Comparison of ENCODE assay signal across 12 mouse cellular contexts in the genomic region with DNA sequence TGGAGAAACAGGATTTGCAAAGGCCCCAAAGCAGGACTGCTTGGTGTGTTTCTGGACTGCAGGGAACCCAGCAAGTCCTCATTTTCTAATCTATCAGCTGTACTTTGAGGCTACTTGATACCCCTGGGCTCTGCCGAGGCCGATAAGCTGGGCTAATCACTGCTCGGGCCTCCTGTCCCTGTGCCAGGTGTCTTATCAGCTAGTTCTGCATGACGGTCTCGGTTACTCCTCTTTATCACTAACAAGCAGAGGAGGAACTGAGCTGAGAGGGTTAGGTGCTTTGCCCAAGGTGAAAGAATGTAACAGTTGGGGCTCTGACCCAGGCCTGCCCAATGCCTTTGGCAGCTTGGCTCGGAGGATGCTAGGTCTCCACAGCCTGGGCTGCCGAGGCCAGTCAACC. TPM values are rescaled to one million over a fixed set of nuclear protein-coding genes. Genes with fewer than 3 reads are reported as not detected.
DNase-seq lines count a peak whose midpoint lies in the region; ATAC-seq and TF ChIP-seq lines count a peak whose summit lies in the region.
"Had no signal": no experiment of that assay in that cellular context is flagged by ENCODE, and none has a peak within 500 bp of the region (broad histone marks: within the 10 kb centered on the region; RNA-seq: fewer than 3 reads in every experiment).

No protein-coding gene starts in this region.

- no peaks in the 10 kb centered on the region for H3K9me3 ChIP-seq in midbrain, embryonic 11.5 days (ENCODE audit: control insufficient read depth, low read length)
- no peaks in the 10 kb centered on the region for H3K9me3 ChIP-seq in midbrain, embryonic 13.5 days
- H3K9me3 ChIP-seq in heart, embryonic 13.5 days: no peaks in the 10 kb centered on the region
- H3K9me3 ChIP-seq in liver, postnatal 0 days (ENCODE audit: low read length): no peaks in the 10 kb centered on the region
- H3K9me3 ChIP-seq: embryonic facial prominence, embryonic 12.5 days; neural tube, embryonic 13.5 days had no signal

- H3K27ac ChIP-seq in midbrain, embryonic 11.5 days (ENCODE audit: low read depth, low read length): no peak overlapping the region
- H3K27ac ChIP-seq in midbrain, embryonic 13.5 days: no peak overlapping the region
- peak overlapping the region; percentile 86 for H3K27ac ChIP-seq in heart, embryonic 13.5 days (replicated peaks)
- peak overlapping the region; percentile 93 for H3K27ac ChIP-seq in liver, postnatal 0 days (ENCODE audit: low read depth)
- no peak overlapping the region for H3K27ac ChIP-seq in layer of hippocampus, adult 2 months
- H3K27ac ChIP-seq: embryonic facial prominence, embryonic 12.5 days; neural tube, embryonic 13.5 days had no signal

- no peak for ATAC-seq in midbrain, embryonic 11.5 days (ENCODE audit: low FRiP score)
- no peak for ATAC-seq in midbrain, embryonic 13.5 days
- ATAC-seq in heart, embryonic 13.5 days (ENCODE audit: extremely low read depth, insufficient number of reproducible peaks, low FRiP score, low TSS enrichment): peak; percentile 76
- ATAC-seq in liver, postnatal 0 days: peak; percentile 96

- DNase-seq in midbrain, embryonic 11.5 days (ENCODE audit: low spot score, missing footprints): peak; percentile 21
- peak; percentile 88 for DNase-seq in liver, postnatal 0 days
- peak; percentile 84 for DNase-seq in testis, postnatal 14 days (ENCODE audit: low spot score)
- DNase-seq in layer of hippocampus, adult 2 months (ENCODE audit: low spot score in 2 of 2): no peak
- no peak for DNase-seq in left cerebral cortex, adult 9 months (ENCODE audit: low spot score in 2 of 2)
- no peak for DNase-seq in adrenal gland, postnatal 4 days (ENCODE audit: low spot score in 2 of 2)
- DNase-seq: thymus, postnatal 4 days had no signal

- no peaks in the 10 kb centered on the region for H3K27me3 ChIP-seq in midbrain, embryonic 11.5 days (ENCODE audit: control insufficient read depth, insufficient read depth, low read length)
- H3K27me3 ChIP-seq in midbrain, embryonic 13.5 days: no peaks in the 10 kb centered on the region
- no peaks in the 10 kb centered on the region for H3K27me3 ChIP-seq in heart, embryonic 13.5 days (replicated peaks)
- H3K27me3 ChIP-seq in liver, postnatal 0 days (ENCODE audit: insufficient read depth, low read length): no peaks in the 10 kb centered on the region
- H3K27me3 ChIP-seq: embryonic facial prominence, embryonic 12.5 days; neural tube, embryonic 13.5 days had no signal

- H3K4me1 ChIP-seq in midbrain, embryonic 11.5 days (ENCODE audit: control insufficient read depth, insufficient read depth, low read length): peaks cover 4% of the 10 kb centered on the region; the same call in 1 of the 2 replicates
- H3K4me1 ChIP-seq in midbrain, embryonic 13.5 days (replicated peaks): 0 out of 2 replicates have a peak, but pooled peaks cover 4% of the 10 kb centered on the region
- peaks cover 27% of the 10 kb centered on the region for H3K4me1 ChIP-seq in heart, embryonic 13.5 days
- H3K4me1 ChIP-seq in liver, postnatal 0 days (ENCODE audit: insufficient read depth): peaks cover 37% of the 10 kb centered on the region
- H3K4me1 ChIP-seq: neural tube, embryonic 13.5 days had no signal

- no peaks in the 10 kb centered on the region for H3K36me3 ChIP-seq in midbrain, embryonic 11.5 days (ENCODE audit: control insufficient read depth, insufficient read depth, low read length)
- H3K36me3 ChIP-seq in midbrain, embryonic 13.5 days: no peaks in the 10 kb centered on the region
- H3K36me3 ChIP-seq in heart, embryonic 13.5 days: peaks cover 19% of the 10 kb centered on the region
- H3K36me3 ChIP-seq in liver, postnatal 0 days (replicated peaks; ENCODE audit: insufficient read depth, low read length): peaks cover 31% of the 10 kb centered on the region
- H3K36me3 ChIP-seq: embryonic facial prominence, embryonic 12.5 days; neural tube, embryonic 13.5 days had no signal

- H3K9ac ChIP-seq in midbrain, embryonic 11.5 days (ENCODE audit: low read length): no peak overlapping the region
- H3K9ac ChIP-seq in midbrain, embryonic 13.5 days (replicated peaks): no peak overlapping the region
- H3K9ac ChIP-seq in heart, embryonic 13.5 days: peak overlapping the region; percentile 11; the same call in 1 of the 2 replicates
- peak overlapping the region; percentile 49 for H3K9ac ChIP-seq in liver, postnatal 0 days (replicated peaks)
- H3K9ac ChIP-seq: embryonic facial prominence, embryonic 12.5 days; neural tube, embryonic 13.5 days had no signal

- H3K4me3 ChIP-seq in midbrain, embryonic 11.5 days (ENCODE audit: low read depth, low read length): no peak overlapping the region
- H3K4me3 ChIP-seq in midbrain, embryonic 13.5 days (replicated peaks): no peak overlapping the region
- no peak overlapping the region for H3K4me3 ChIP-seq in heart, embryonic 13.5 days
- H3K4me3 ChIP-seq in liver, postnatal 0 days (ENCODE audit: low read depth, low read length): peak overlapping the region; percentile 6; the same call in 1 of the 2 replicates
- no peak overlapping the region for H3K4me3 ChIP-seq in layer of hippocampus, adult 2 months

- TF ChIP-seq CTCF in liver, postnatal 0 days (IDR thresholded peaks at IDR 0.05; ENCODE audit: low read depth): no peak
- no peak for TF ChIP-seq CTCF in layer of hippocampus, adult 2 months (conservative IDR thresholded peaks at IDR 0.05)

- peak; percentile 100 for TF ChIP-seq EP300 in liver, postnatal 0 days (IDR thresholded peaks at IDR 0.05; ENCODE audit: low read depth)

- H3K4me2 ChIP-seq in midbrain, embryonic 11.5 days: no peak overlapping the region
- no peak overlapping the region for H3K4me2 ChIP-seq in midbrain, embryonic 13.5 days (replicated peaks)
- H3K4me2 ChIP-seq in heart, embryonic 13.5 days: peak overlapping the region; percentile 69
- H3K4me2 ChIP-seq in liver, postnatal 0 days (ENCODE audit: low read depth, low read length): peak overlapping the region; percentile 67

- WGBS in midbrain, embryonic 11.5 days: 93% methylated on average over 7 of the region's 7 CpGs
- 92% methylated on average over 7 of the region's 7 CpGs for WGBS in midbrain, embryonic 13.5 days
- 11% methylated on average over 7 of the region's 7 CpGs for WGBS in heart, embryonic 13.5 days
- WGBS in liver, postnatal 0 days (ENCODE audit: insufficient replicate concordance): 56% methylated on average over 7 of the region's 7 CpGs

RNA-seq across cellular contexts. Expression of a gene that starts 10.6 kb away (rescaled TPM):
- polyA plus RNA-seq in midbrain, embryonic 11.5 days (2014; fragmentation: Nextera tagmentation; extraction: Ambion mirVana): 0.15 TPM in 1 of 2 replicates, not detected in the other
- not detected in 2 replicates for polyA plus RNA-seq in midbrain, embryonic 13.5 days (2015; fragmentation: Nextera tagmentation; extraction: Ambion mirVana)
- 0.24 and 0.27 TPM in 2 replicates for polyA plus RNA-seq in heart, embryonic 13.5 days (2015; fragmentation: Nextera tagmentation; extraction: Ambion mirVana)
- 0.15 and 0.98 TPM in 2 replicates for polyA plus RNA-seq in liver, postnatal 0 days (2015; fragmentation: Nextera tagmentation; extraction: Ambion mirVana)
- total RNA-seq in layer of hippocampus, adult 2 months (2021): not detected
- total RNA-seq in adrenal gland, postnatal 4 days (2021): 1 to 10 TPM; 1.8 to 3.9 TPM
- polyA plus RNA-seq: large intestine, adult 2 months; neural tube, embryonic 13.5 days had no signal

RNA-seq across cellular contexts. Expression of a gene that starts 13.3 kb away (rescaled TPM):
- polyA plus RNA-seq in midbrain, embryonic 11.5 days (2014; fragmentation: Nextera tagmentation; extraction: Ambion mirVana): 39.4 and 39.5 TPM in 2 replicates
- polyA plus RNA-seq in midbrain, embryonic 13.5 days (2015; fragmentation: Nextera tagmentation; extraction: Ambion mirVana): 15.6 and 16.6 TPM in 2 replicates
- 92.5 and 114 TPM in 2 replicates for polyA plus RNA-seq in heart, embryonic 13.5 days (2015; fragmentation: Nextera tagmentation; extraction: Ambion mirVana)
- 276 and 305 TPM in 2 replicates for polyA plus RNA-seq in liver, postnatal 0 days (2015; fragmentation: Nextera tagmentation; extraction: Ambion mirVana)
- 1 to 10 TPM; 6.0 to 6.1 TPM for total RNA-seq in layer of hippocampus, adult 2 months (2021)
- total RNA-seq in adrenal gland, postnatal 4 days (2021): 10 to 100 TPM; 31.1 to 35.4 TPM

RNA-seq across cellular contexts. Expression of a gene that starts 14.9 kb away (rescaled TPM):
- 38.1 and 43.1 TPM in 2 replicates for polyA plus RNA-seq in midbrain, embryonic 11.5 days (2014; fragmentation: Nextera tagmentation; extraction: Ambion mirVana)
- 53.6 and 54.5 TPM in 2 replicates for polyA plus RNA-seq in midbrain, embryonic 13.5 days (2015; fragmentation: Nextera tagmentation; extraction: Ambion mirVana)
- 72.3 and 89.1 TPM in 2 replicates for polyA plus RNA-seq in heart, embryonic 13.5 days (2015; fragmentation: Nextera tagmentation; extraction: Ambion mirVana)
- polyA plus RNA-seq in liver, postnatal 0 days (2015; fragmentation: Nextera tagmentation; extraction: Ambion mirVana): 59.8 and 63.9 TPM in 2 replicates
- total RNA-seq in layer of hippocampus, adult 2 months (2021): 10 to 100 TPM; 48.7 to 57.5 TPM
- total RNA-seq in adrenal gland, postnatal 4 days (2021): 10 to 100 TPM; 40.5 to 43.7 TPM

RNA-seq across cellular contexts. Expression of a gene that starts 26.8 kb away (rescaled TPM):
- polyA plus RNA-seq in midbrain, embryonic 11.5 days (2014; fragmentation: Nextera tagmentation; extraction: Ambion mirVana): 16.3 and 18.6 TPM in 2 replicates
- 2.6 and 3.3 TPM in 2 replicates for polyA plus RNA-seq in midbrain, embryonic 13.5 days (2015; fragmentation: Nextera tagmentation; extraction: Ambion mirVana)
- polyA plus RNA-seq in heart, embryonic 13.5 days (2015; fragmentation: Nextera tagmentation; extraction: Ambion mirVana): 16.1 and 17.1 TPM in 2 replicates
- 67.8 and 74.2 TPM in 2 replicates for polyA plus RNA-seq in liver, postnatal 0 days (2015; fragmentation: Nextera tagmentation; extraction: Ambion mirVana)
- total RNA-seq in layer of hippocampus, adult 2 months (2021): under 1 TPM; 0.27 to 0.79 TPM
- 10 to 100 TPM in 1 of 2 experiments, 1 to 10 TPM in 1; 8.8 to 11.1 TPM for total RNA-seq in adrenal gland, postnatal 4 days (2021)

RNA-seq across cellular contexts. Expression of a gene that starts 36.6 kb away (rescaled TPM):
- 37.0 and 39.2 TPM in 2 replicates for polyA plus RNA-seq in midbrain, embryonic 11.5 days (2014; fragmentation: Nextera tagmentation; extraction: Ambion mirVana)
- 32.6 and 33.1 TPM in 2 replicates for polyA plus RNA-seq in midbrain, embryonic 13.5 days (2015; fragmentation: Nextera tagmentation; extraction: Ambion mirVana)
- 38.8 and 40.2 TPM in 2 replicates for polyA plus RNA-seq in heart, embryonic 13.5 days (2015; fragmentation: Nextera tagmentation; extraction: Ambion mirVana)
- 344 and 356 TPM in 2 replicates for polyA plus RNA-seq in liver, postnatal 0 days (2015; fragmentation: Nextera tagmentation; extraction: Ambion mirVana)
- total RNA-seq in layer of hippocampus, adult 2 months (2021): 1 to 10 TPM; 7.4 to 8.4 TPM
- total RNA-seq in adrenal gland, postnatal 4 days (2021): 10 to 100 TPM; 64.5 to 76.4 TPM

Comparison
In these comparisons a context has a peak if more than half of its experiments do, and no peak if none do; other contexts are left out.
1. ATAC-seq: peak in heart, embryonic 13.5 days (single experiment) and liver, postnatal 0 days (single experiment); none in midbrain, embryonic 11.5 days (single experiment) and midbrain, embryonic 13.5 days (single experiment).
2. DNase-seq: peak in midbrain, embryonic 11.5 days (single experiment), liver, postnatal 0 days (single experiment) and testis, postnatal 14 days (single experiment); none in layer of hippocampus, adult 2 months (0 of 2), left cerebral cortex, adult 9 months (0 of 2) and adrenal gland, postnatal 4 days (0 of 2).
3. H3K27ac ChIP-seq: peak in heart, embryonic 13.5 days (single experiment) and liver, postnatal 0 days (single experiment); none in midbrain, embryonic 11.5 days (single experiment), midbrain, embryonic 13.5 days (single experiment) and layer of hippocampus, adult 2 months (single experiment).
4. H3K4me2 ChIP-seq: peak in heart, embryonic 13.5 days (single experiment) and liver, postnatal 0 days (single experiment); none in midbrain, embryonic 11.5 days (single experiment) and midbrain, embryonic 13.5 days (single experiment).
5. H3K9ac ChIP-seq: peak in heart, embryonic 13.5 days (single experiment) and liver, postnatal 0 days (single experiment); none in midbrain, embryonic 11.5 days (single experiment) and midbrain, embryonic 13.5 days (single experiment).